Mouse (Mus musculus): ENCODE results near the gene Upf3a. TPM values are rescaled to one million over a fixed set of nuclear protein-coding genes. Genes with fewer than 3 reads are reported as not detected.
"Not testable (repeated sequence)": the region's sequence is repeated elsewhere in the genome, so short reads cannot be mapped to it uniquely, and the experiment has no call there.

Gene Upf3a
- polyA plus RNA-seq, 1 experiment from 2014 or later = 41.1 TPM

DNA sequence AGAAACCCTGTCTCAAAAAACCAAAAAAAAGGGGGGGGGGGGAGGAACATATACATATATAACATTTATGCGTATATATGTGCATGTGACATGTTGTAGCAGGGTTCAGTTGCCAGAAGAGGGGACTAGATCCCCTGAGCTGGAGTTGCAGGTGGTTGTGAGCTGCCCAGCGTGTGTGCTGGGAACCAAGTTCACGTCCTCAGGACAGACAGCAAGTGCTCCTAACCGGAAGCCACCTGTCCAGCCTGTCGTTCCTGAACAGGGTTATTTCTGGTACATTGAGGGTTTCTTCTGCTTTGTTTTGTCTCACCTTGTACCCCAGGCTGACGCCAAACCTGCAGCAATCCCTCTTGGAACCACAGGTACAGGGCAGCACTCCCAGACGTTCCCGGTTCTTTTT, 4.2 kb downstream of the Upf3a start:
- H3K4me1 ChIP-seq = peaks cover 11% of the 10 kb centered on the region
- H3K36me3 ChIP-seq = peaks cover 52% of the 10 kb centered on the region

DNA sequence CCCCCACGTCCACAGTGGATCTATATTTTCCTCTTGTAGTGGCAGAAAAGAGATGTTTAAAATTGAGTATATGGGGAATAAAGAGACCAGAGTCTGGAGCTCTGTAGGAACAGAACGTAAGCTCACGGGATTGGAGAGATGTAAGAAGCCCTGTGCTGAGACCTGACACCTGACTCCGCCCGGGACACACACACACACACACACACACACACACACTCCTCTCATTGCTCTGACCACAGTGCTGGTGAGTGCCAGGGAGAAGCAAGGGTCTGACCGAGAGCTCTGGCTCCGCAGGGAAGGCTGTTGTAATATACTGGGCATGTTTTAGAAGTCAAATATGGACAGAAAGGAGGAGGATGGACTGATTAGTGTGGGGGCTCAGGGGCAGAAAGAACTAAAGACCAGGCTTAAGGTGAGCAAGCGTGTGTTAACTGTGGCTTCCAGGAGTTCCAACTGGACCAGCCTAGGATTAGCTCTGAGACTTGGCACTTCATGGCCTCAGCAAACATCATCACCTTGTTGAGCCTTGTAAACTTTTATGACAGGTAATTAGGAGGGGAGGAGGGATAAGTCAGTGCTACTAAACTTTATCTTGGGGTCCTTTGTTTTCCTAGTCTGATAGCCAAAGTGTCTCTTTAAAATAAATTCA, 7.8 kb downstream of the Upf3a start:
- Histone ChIP-seq H3K27me3 (ENCODE audit: low read depth, poor library complexity, severe bottlenecking) (no peaks in the 10 kb centered on the region), H3K9me3 (replicated peaks) (no peaks in the 10 kb centered on the region), H3K4me1 (no peaks in the 10 kb centered on the region), H3K4me3 (no peak overlapping the region), H3K27ac (no peak overlapping the region), H3K36me3 (peaks cover 73% of the 10 kb centered on the region)
- WGBS = 89% methylated on average over 8 of the region's 8 CpGs
- DNase-seq (ENCODE audit: low spot score) = no peak

More for the DNA sequence above, 4.2 kb downstream of the Upf3a start:
- H3K27ac ChIP-seq = no peak overlapping the region
- no peak overlapping the region for H3K4me3 ChIP-seq
- no peaks in the 10 kb centered on the region for H3K27me3 ChIP-seq (ENCODE audit: low read depth, poor library complexity, severe bottlenecking)
- WGBS = 93% methylated on average over 8 of the region's 8 CpGs
- no peaks in the 10 kb centered on the region for H3K9me3 ChIP-seq (replicated peaks)
- no peak for DNase-seq (ENCODE audit: low spot score)

GRCm38 (mm10) chr8:13793746-13794101, 8.3 kb downstream of the Upf3a start:
- H3K4me1 ChIP-seq = no peaks in the 10 kb centered on the region
- no peaks in the 10 kb centered on the region for H3K9me3 ChIP-seq (replicated peaks)
- H3K27ac ChIP-seq = no peak overlapping the region
- no peaks in the 10 kb centered on the region for H3K27me3 ChIP-seq (ENCODE audit: low read depth, poor library complexity, severe bottlenecking)
- WGBS = 93% methylated on average over 11 of the region's 11 CpGs
- no peak for DNase-seq (ENCODE audit: low spot score)
- peaks cover 73% of the 10 kb centered on the region for H3K36me3 ChIP-seq
- no peak overlapping the region for H3K4me3 ChIP-seq

DNA sequence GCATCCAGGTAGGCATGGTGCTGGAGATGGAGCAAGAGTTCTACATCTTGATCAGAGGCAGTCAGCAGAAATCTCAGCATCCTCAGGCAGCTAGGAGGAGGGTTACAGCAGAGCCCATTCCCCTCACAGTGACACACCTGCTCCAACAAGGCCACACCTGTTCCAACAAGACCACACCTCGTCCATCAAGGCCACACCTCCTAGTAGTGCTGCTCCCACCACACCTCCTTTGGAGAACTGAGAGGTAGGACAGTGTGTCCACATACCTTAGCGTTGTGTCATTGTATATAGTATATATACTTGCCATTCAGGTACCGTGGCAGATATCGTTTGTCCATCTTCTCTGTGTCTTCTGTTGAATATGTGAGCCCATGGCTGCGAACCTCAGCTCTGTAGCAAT, 12.3 kb downstream of the Upf3a start:
- H3K4me3 ChIP-seq = no peak overlapping the region
- H3K27me3 ChIP-seq (ENCODE audit: low read depth, poor library complexity, severe bottlenecking) = no peaks in the 10 kb centered on the region
- 92% methylated on average over 5 of the region's 5 CpGs for whole genome bisulfite sequencing
- H3K27ac ChIP-seq = no peak overlapping the region
- no peaks in the 10 kb centered on the region for H3K4me1 ChIP-seq
- peaks cover 62% of the 10 kb centered on the region for H3K36me3 ChIP-seq
- DNase-seq (ENCODE audit: low spot score) = no peak
- no peaks in the 10 kb centered on the region for H3K9me3 ChIP-seq (replicated peaks)

- peaks cover 45% of the 10 kb centered on the region for H3K36me3 ChIP-seq
- H3K9me3 ChIP-seq (replicated peaks) = no peaks in the 10 kb centered on the region
- no peak overlapping the region for H3K4me3 ChIP-seq
- H3K4me1 ChIP-seq = no peaks in the 10 kb centered on the region
- H3K27ac ChIP-seq = no peak overlapping the region
- WGBS = 92% methylated on average over 5 of the region's 5 CpGs
- DNase-seq (ENCODE audit: low spot score) = no peak
- no peaks in the 10 kb centered on the region for H3K27me3 ChIP-seq (ENCODE audit: low read depth, poor library complexity, severe bottlenecking)
These were observed 14.2 kb downstream of the Upf3a start for GRCm38 (mm10) chr8:13799566-13799965.

DNA sequence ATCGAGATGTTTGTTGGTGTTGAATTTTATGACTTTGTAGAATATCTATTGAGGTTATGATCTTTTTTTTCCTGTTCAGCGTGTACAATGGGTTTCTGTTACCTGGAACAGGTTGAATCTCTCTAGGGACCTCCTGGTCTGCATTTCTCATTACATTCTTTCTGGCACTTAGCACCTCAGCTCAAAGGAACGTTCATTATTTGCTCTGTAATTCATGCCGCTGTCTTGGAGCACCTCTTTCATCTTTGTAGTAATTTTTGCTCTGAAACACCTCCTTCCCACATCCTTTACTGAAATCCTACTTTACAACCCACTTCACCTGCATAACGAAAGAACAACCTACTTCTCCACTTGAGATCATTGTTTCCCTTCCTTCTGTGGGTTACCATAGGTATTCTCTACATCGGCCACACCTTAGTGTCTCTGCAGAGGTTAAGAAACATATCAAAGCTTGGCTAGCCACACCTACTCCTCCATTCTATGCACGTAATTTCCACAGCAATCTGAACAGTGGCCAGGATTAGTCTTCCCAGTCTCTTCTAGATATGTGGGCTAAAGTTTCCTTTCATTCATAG, 43.3 kb downstream of the Upf3a start:
- WGBS = 81% methylated on average over 7 of the region's 7 CpGs
- Histone ChIP-seq H3K4me1 (no peaks in the 10 kb centered on the region), H3K9me3 (replicated peaks) (no peaks in the 10 kb centered on the region), H3K27me3 (ENCODE audit: low read depth, poor library complexity, severe bottlenecking) (no peaks in the 10 kb centered on the region), H3K36me3 (no peaks in the 10 kb centered on the region), H3K4me3 (no peak overlapping the region), H3K27ac (no peak overlapping the region)
- no peak for DNase-seq (ENCODE audit: low spot score)

DNA sequence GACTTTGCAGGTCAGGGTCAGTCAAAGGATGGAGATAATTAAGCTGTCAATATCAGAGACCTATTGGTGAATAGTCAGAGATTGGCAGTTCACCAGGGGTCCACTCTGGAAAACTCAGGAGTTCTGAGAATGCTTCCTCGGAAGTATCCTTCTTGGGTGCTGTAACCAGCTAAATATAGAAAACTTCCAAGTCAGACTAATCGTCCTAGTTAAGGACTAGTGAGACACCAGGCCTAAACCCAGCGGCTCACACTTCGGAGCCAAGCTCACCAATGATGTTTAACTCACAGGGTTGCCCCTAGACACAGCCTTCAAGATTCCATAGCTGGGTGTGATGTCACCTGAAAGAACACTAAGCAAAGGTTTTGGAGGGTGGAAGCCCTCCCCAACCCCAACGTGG, 52.9 kb downstream of the Upf3a start, which contains the start of gene AF366264:
AF366264 (minus strand) TSS at position 101 of the 400 bp plus-strand sequence.
- H3K9me3 ChIP-seq (replicated peaks); DNase-seq (ENCODE audit: low spot score); H3K36me3 ChIP-seq; H3K4me3 ChIP-seq; H3K27me3 ChIP-seq (ENCODE audit: low read depth, poor library complexity, severe bottlenecking); H3K27ac ChIP-seq; H3K4me1 ChIP-seq: not testable (repeated sequence)
- 87% methylated on average over 5 of the region's 5 CpGs for WGBS

GRCm38 (mm10) chr8:13843286-13843685, 57.9 kb downstream of the Upf3a start:
- not testable (repeated sequence) for H3K9me3 ChIP-seq (replicated peaks); H3K27me3 ChIP-seq (ENCODE audit: low read depth, poor library complexity, severe bottlenecking); DNase-seq (ENCODE audit: low spot score); H3K27ac ChIP-seq; H3K4me1 ChIP-seq; H3K4me3 ChIP-seq; H3K36me3 ChIP-seq
- WGBS = 100% methylated on average over 1 of the region's 1 CpGs

Other genes starting within 250 kb of the Upf3a start
- gene 1700029H14Rik, start 223.2 kb upstream of the Upf3a start, polyA plus RNA-seq (2016; fragmentation: Nextera tagmentation; extraction: Ambion mirVana) = not detected in 2 replicates
- 17.0 and 18.1 TPM in 2 replicates for gene Rasa3, start 108.0 kb upstream of the Upf3a start, polyA plus RNA-seq (2016; fragmentation: Nextera tagmentation; extraction: Ambion mirVana)
- not detected in 2 replicates for gene Cfap97d2, start 79.7 kb upstream of the Upf3a start, polyA plus RNA-seq (2016; fragmentation: Nextera tagmentation; extraction: Ambion mirVana)
- gene Cdc16, start 27.9 kb upstream of the Upf3a start, polyA plus RNA-seq (2016; fragmentation: Nextera tagmentation; extraction: Ambion mirVana) = 210 and 233 TPM in 2 replicates
- not detected in 2 replicates for gene AF366264, start 52.8 kb downstream of the Upf3a start, polyA plus RNA-seq (2016; fragmentation: Nextera tagmentation; extraction: Ambion mirVana)
- gene Champ1, start 84.0 kb downstream of the Upf3a start, polyA plus RNA-seq (2016; fragmentation: Nextera tagmentation; extraction: Ambion mirVana) = 44.7 and 45.2 TPM in 2 replicates
- gene Coprs, start 104.7 kb downstream of the Upf3a start, polyA plus RNA-seq (2016; fragmentation: Nextera tagmentation; extraction: Ambion mirVana) = 90.3 and 93.7 TPM in 2 replicates

All from limb, embryonic 10.5 days (tissue).